Mouse (Mus musculus): Measurements from ENCODE around the gene Ctnnd2. TPM values are rescaled to one million over a fixed set of nuclear protein-coding genes. Genes with fewer than 3 reads are reported as not detected.

Gene Ctnnd2
- polyA plus RNA-seq, 1 experiment from 2014 or later, result 0.96 TPM

- Histone ChIP-seq H3K79me2 (ENCODE audit: inconsistent target) (no peaks in the 10 kb centered on the region), H3K4me3 (ENCODE audit: inconsistent target) (no peak overlapping the region), H3K27ac (no peak overlapping the region), H3K36me3 (ENCODE audit: inconsistent target) (no peaks in the 10 kb centered on the region)
- 79% methylated on average over 5 of the region's 5 CpGs for WGBS (ENCODE audit: missing documents)
Observed at GRCm38 (mm10) chr15:30697356-30697755, 525.0 kb downstream of the Ctnnd2 start.

- no peaks in the 10 kb centered on the region for H3K36me3 ChIP-seq (ENCODE audit: inconsistent target)
- H3K4me3 ChIP-seq (ENCODE audit: inconsistent target), result no peak overlapping the region
- H3K27ac ChIP-seq, result no peak overlapping the region
- 73% methylated on average over 6 of the region's 6 CpGs for WGBS (ENCODE audit: missing documents)
- H3K79me2 ChIP-seq (ENCODE audit: inconsistent target), result no peaks in the 10 kb centered on the region
Observed at GRCm38 (mm10) chr15:30700762-30701161, 528.4 kb downstream of the Ctnnd2 start.

- H3K4me3 ChIP-seq (ENCODE audit: inconsistent target), result no peak overlapping the region
- no peaks in the 10 kb centered on the region for H3K36me3 ChIP-seq (ENCODE audit: inconsistent target)
- H3K27ac ChIP-seq, result no peak overlapping the region
- WGBS (ENCODE audit: missing documents), result 90% methylated on average over 5 of the region's 5 CpGs
- no peaks in the 10 kb centered on the region for H3K79me2 ChIP-seq (ENCODE audit: inconsistent target)
Observed at GRCm38 (mm10) chr15:30701592-30701991, 529.2 kb downstream of the Ctnnd2 start.

DNA sequence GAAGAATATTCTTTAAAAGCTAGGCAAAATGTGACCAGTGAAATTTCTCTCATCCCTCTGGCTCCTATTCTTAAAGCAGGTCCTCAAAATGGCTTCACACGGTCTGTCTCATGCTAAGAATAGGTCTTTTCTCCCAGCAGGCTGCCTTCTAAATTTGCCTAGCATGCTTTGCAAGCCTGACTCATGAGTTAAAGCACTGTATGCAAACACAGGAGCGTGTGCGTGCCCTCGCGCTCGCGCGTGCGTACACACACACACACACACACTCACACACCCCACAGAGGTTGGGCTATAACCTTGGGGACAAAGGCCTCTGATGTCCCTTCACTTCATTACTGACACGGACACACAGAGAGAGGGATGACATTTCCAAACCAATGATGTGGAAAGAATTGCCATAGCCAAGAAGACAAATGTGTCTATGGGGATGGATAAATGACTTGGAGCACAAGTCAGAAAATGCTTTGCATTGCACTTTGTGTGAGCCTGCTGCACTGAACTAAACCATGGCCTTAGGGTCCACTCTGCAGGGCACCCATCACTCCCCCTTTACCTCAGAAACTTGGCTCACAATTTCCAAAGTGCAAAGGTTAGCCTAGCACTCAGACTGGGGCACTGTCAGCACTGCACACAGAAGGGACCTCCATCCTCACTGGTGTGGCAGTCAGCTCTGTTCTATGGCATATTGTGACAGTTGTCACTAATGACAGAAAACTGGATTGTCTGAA lies 536.8 kb downstream of the Ctnnd2 start:
- Histone ChIP-seq H3K4me3 (ENCODE audit: inconsistent target) (no peak overlapping the region), H3K36me3 (ENCODE audit: inconsistent target) (no peaks in the 10 kb centered on the region), H3K79me2 (ENCODE audit: inconsistent target) (no peaks in the 10 kb centered on the region), H3K27ac (no peak overlapping the region)
- WGBS (ENCODE audit: missing documents), result 97% methylated on average over 10 of the region's 10 CpGs

- no peaks in the 10 kb centered on the region for H3K36me3 ChIP-seq (ENCODE audit: inconsistent target)
- WGBS (ENCODE audit: missing documents), result 97% methylated on average over 2 of the region's 2 CpGs
- H3K27ac ChIP-seq, result no peak overlapping the region
- H3K79me2 ChIP-seq (ENCODE audit: inconsistent target), result no peaks in the 10 kb centered on the region
- H3K4me3 ChIP-seq (ENCODE audit: inconsistent target), result no peak overlapping the region
Observed at GRCm38 (mm10) chr15:30709754-30710105, 537.3 kb downstream of the Ctnnd2 start.

DNA sequence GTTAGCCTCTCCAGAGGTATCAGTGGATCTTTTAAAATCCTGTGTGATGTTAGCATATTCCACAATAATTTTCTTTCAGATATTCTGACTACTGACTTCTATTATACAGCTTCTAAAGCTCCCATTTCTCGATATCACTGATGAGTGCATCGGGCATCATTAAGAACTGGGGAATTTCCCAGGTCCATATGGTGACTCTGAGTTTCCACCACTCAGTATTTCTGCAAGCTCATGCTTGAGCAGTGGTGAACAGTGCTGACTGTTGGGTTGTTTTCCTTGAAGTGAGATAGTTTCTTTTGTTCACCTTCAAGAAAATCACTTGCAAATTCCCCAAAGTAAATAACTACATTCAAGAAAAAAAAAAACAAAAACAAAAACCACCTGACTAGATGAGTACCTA lies 542.4 kb downstream of the Ctnnd2 start:
- Histone ChIP-seq H3K27ac (no peak overlapping the region), H3K4me3 (ENCODE audit: inconsistent target) (no peak overlapping the region), H3K79me2 (ENCODE audit: inconsistent target) (no peaks in the 10 kb centered on the region), H3K36me3 (ENCODE audit: inconsistent target) (no peaks in the 10 kb centered on the region)
- 100% methylated on average over 2 of the region's 2 CpGs for WGBS (ENCODE audit: missing documents)

- Histone ChIP-seq H3K27ac (no peak overlapping the region), H3K4me3 (ENCODE audit: inconsistent target) (no peak overlapping the region), H3K79me2 (ENCODE audit: inconsistent target) (no peaks in the 10 kb centered on the region), H3K36me3 (ENCODE audit: inconsistent target) (no peaks in the 10 kb centered on the region)
- 88% methylated on average over 3 of the region's 3 CpGs for WGBS (ENCODE audit: missing documents)
Observed at GRCm38 (mm10) chr15:30718811-30719210, 546.4 kb downstream of the Ctnnd2 start.

DNA sequence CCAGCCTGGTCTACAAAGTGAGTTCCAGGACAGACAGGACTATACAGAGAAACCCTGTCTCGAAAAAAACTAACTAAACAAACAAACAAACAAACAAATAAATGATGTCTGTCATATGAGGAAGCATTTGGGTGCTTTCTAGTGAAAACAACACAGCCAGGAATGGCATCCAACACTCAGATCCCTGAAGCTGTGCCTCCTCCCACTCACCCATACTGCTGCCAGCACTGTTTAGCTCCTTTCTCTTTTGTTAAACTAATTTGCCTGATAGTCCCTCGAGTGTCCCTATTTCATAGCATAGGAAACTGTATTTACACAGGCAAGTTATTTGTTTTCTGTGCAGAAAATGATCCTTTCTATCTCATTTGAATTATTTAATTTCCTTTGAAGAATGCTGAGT lies 546.8 kb downstream of the Ctnnd2 start:
- Histone ChIP-seq H3K27ac (no peak overlapping the region), H3K36me3 (ENCODE audit: inconsistent target) (no peaks in the 10 kb centered on the region), H3K4me3 (ENCODE audit: inconsistent target) (no peak overlapping the region), H3K79me2 (ENCODE audit: inconsistent target) (no peaks in the 10 kb centered on the region)
- WGBS (ENCODE audit: missing documents), result 71% methylated on average over 2 of the region's 2 CpGs

GRCm38 (mm10) chr15:30721098-30721497 lies 548.7 kb downstream of the Ctnnd2 start:
- Histone ChIP-seq H3K27ac (no peak overlapping the region), H3K79me2 (ENCODE audit: inconsistent target) (no peaks in the 10 kb centered on the region), H3K4me3 (ENCODE audit: inconsistent target) (no peak overlapping the region), H3K36me3 (ENCODE audit: inconsistent target) (no peaks in the 10 kb centered on the region)
- 88% methylated on average over 2 of the region's 2 CpGs for WGBS (ENCODE audit: missing documents)

- WGBS (ENCODE audit: missing documents), result 88% methylated on average over 5 of the region's 5 CpGs
- Histone ChIP-seq H3K27ac (no peak overlapping the region), H3K4me3 (ENCODE audit: inconsistent target) (no peak overlapping the region), H3K36me3 (ENCODE audit: inconsistent target) (no peaks in the 10 kb centered on the region), H3K79me2 (ENCODE audit: inconsistent target) (no peaks in the 10 kb centered on the region)
Observed at GRCm38 (mm10) chr15:30726066-30726465, 553.7 kb downstream of the Ctnnd2 start.

- Histone ChIP-seq H3K27ac (no peak overlapping the region), H3K36me3 (ENCODE audit: inconsistent target) (no peaks in the 10 kb centered on the region), H3K4me3 (ENCODE audit: inconsistent target) (no peak overlapping the region), H3K79me2 (ENCODE audit: inconsistent target) (no peaks in the 10 kb centered on the region)
- WGBS (ENCODE audit: missing documents), result 91% methylated on average over 4 of the region's 4 CpGs
Observed at GRCm38 (mm10) chr15:30738178-30738577, 565.8 kb downstream of the Ctnnd2 start.

- Histone ChIP-seq H3K79me2 (ENCODE audit: inconsistent target) (no peaks in the 10 kb centered on the region), H3K27ac (no peak overlapping the region), H3K4me3 (ENCODE audit: inconsistent target) (no peak overlapping the region), H3K36me3 (ENCODE audit: inconsistent target) (no peaks in the 10 kb centered on the region)
- 19% methylated on average over 6 of the region's 6 CpGs for WGBS (ENCODE audit: missing documents)
Observed at GRCm38 (mm10) chr15:30740728-30741127, 568.3 kb downstream of the Ctnnd2 start.

GRCm38 (mm10) chr15:30757991-30758390 lies 585.6 kb downstream of the Ctnnd2 start:
- Histone ChIP-seq H3K27ac (no peak overlapping the region), H3K4me3 (ENCODE audit: inconsistent target) (no peak overlapping the region), H3K36me3 (ENCODE audit: inconsistent target) (no peaks in the 10 kb centered on the region), H3K79me2 (ENCODE audit: inconsistent target) (no peaks in the 10 kb centered on the region)
- 82% methylated on average over 2 of the region's 2 CpGs for WGBS (ENCODE audit: missing documents)

- WGBS (ENCODE audit: missing documents), result 79% methylated on average over 5 of the region's 5 CpGs
- no peaks in the 10 kb centered on the region for H3K79me2 ChIP-seq (ENCODE audit: inconsistent target)
Observed at GRCm38 (mm10) chr15:30762211-30762610, 589.8 kb downstream of the Ctnnd2 start.

GRCm38 (mm10) chr15:30762695-30763285 lies 590.4 kb downstream of the Ctnnd2 start:
- no peaks in the 10 kb centered on the region for H3K36me3 ChIP-seq (ENCODE audit: inconsistent target)
- no peaks in the 10 kb centered on the region for H3K79me2 ChIP-seq (ENCODE audit: inconsistent target)
- 90% methylated on average over 1 of the region's 1 CpGs for WGBS (ENCODE audit: missing documents)
- H3K4me3 ChIP-seq (ENCODE audit: inconsistent target), result no peak overlapping the region
- no peak overlapping the region for H3K27ac ChIP-seq

More at GRCm38 (mm10) chr15:30762211-30762610, 589.8 kb downstream of the Ctnnd2 start:
- no peaks in the 10 kb centered on the region for H3K36me3 ChIP-seq (ENCODE audit: inconsistent target)
- no peak overlapping the region for H3K27ac ChIP-seq
- no peak overlapping the region for H3K4me3 ChIP-seq (ENCODE audit: inconsistent target)

All from macrophage (primary cell).